Mouse (Mus musculus) naive thymus-derived CD4-positive, alpha-beta T cell, adult 2 months (primary cell): Measurements from ENCODE around the gene Tnfaip1.

Experiments
- DNase-seq: peaks from one replicate; pipeline ENCODE4 v3.0.0-alpha.2; 2011; ENCODE audit warnings: low read depth

The Tnfaip1 gene

GRCm38 (mm10) chr11:78499543-78499942 lies 36.6 kb downstream of the Tnfaip1 start:
- DNase-seq, result no peak

GRCm38 (mm10) chr11:78499004-78499403 lies 37.1 kb downstream of the Tnfaip1 start, which contains the start of gene Vtn:
Gene Vtn, plus strand, starts transcription at chr11:78499091.
- DNase-seq, result no peak

GRCm38 (mm10) chr11:78497544-78498522 lies 38.3 kb downstream of the Tnfaip1 start, which contains the start of gene Sarm1:
Gene Sarm1, minus strand, starts transcription at chr11:78497754.
- peak; percentile 99 for DNase-seq

GRCm38 (mm10) chr11:78497071-78497541 lies 39.0 kb downstream of the Tnfaip1 start:
- no peak for DNase-seq

GRCm38 (mm10) chr11:78495904-78496303 lies 40.2 kb downstream of the Tnfaip1 start:
- peak; percentile 49 for DNase-seq

- no peak for DNase-seq
Measured at GRCm38 (mm10) chr11:78490781-78491241, 45.3 kb downstream of the Tnfaip1 start.

- peak; percentile 72 for DNase-seq
Measured at GRCm38 (mm10) chr11:78488168-78488567, 48.0 kb downstream of the Tnfaip1 start.

- DNase-seq, result no peak
Measured at GRCm38 (mm10) chr11:78483639-78484038, 52.5 kb downstream of the Tnfaip1 start.

- DNase-seq, result no peak
Measured at GRCm38 (mm10) chr11:78475289-78475688, 60.8 kb downstream of the Tnfaip1 start.
